Mouse (Mus musculus) bone marrow, adult 2 months (tissue): ENCODE measurements at regions not wholly inside any gene's neighbourhood (a gene's known extent, or its start where the extent isn't known, plus 50 kb on each side); places are given as distances from the start of the nearest gene placed in this dataset.

Experiments used
- CTCF ChIP-seq: fragments of 200-500 bp; IDR thresholded peaks from 2 replicates; pipeline ENCODE4 v1.5.1; 2011; ENCODE audit warnings: low read length, control low read depth; ENCODE audit not compliant: control insufficient read depth, insufficient read depth
- POLR2A ChIP-seq: fragments of 200-500 bp; IDR thresholded peaks from 2 replicates; pipeline ENCODE4 v1.6.1; 2011; ENCODE audit warnings: low read depth, mild to moderate bottlenecking, control low read depth, low read length, borderline replicate concordance; ENCODE audit not compliant: control insufficient read depth

- no peak for TF ChIP-seq POLR2A
- TF ChIP-seq CTCF: no peak
Observed at GRCm38 (mm10) chr12:77041141-77041540, 79.1 kb upstream of the Max start.
